Mouse (Mus musculus): ENCODE results near the gene Nadsyn1. TPM values are rescaled to one million over a fixed set of nuclear protein-coding genes. Genes with fewer than 3 reads are reported as not detected.

The Nadsyn1 gene
- total RNA-seq, 2 experiments from 2014 or later: 11.8 to 12.6 TPM

- peak in 1 of 2 experiments; percentile 44 for DNase-seq
Measured at GRCm38 (mm10) chr7:143755357-143756124, 67.1 kb downstream of the Nadsyn1 start.

- DNase-seq: peak; percentile 71 to 80
Measured at GRCm38 (mm10) chr7:143753990-143754715, 68.5 kb downstream of the Nadsyn1 start.

- no peak for DNase-seq
Measured at GRCm38 (mm10) chr7:143752606-143753005, 70.0 kb downstream of the Nadsyn1 start.

GRCm38 (mm10) chr7:143752056-143752455 lies 70.6 kb downstream of the Nadsyn1 start:
- DNase-seq: no peak

DNA sequence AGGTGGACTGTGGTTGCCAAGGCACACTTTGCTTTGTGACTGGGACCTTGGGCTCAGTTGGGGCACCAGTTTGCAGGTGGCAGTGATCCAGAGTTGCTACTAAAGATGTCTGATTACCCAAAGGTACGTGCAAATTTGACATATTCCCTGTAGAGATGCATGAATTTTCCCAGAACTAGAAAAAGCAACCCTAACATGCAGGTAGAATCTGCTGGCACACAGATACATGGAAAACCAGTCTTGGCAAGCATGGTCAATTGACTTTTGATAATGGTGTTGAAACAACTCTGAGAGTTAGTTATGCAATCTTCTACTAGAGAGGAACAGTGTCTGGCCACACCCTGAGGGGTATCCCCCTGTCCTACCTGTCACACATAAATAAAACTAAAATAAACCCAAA lies 71.3 kb downstream of the Nadsyn1 start:
- DNase-seq: no peak

DNA sequence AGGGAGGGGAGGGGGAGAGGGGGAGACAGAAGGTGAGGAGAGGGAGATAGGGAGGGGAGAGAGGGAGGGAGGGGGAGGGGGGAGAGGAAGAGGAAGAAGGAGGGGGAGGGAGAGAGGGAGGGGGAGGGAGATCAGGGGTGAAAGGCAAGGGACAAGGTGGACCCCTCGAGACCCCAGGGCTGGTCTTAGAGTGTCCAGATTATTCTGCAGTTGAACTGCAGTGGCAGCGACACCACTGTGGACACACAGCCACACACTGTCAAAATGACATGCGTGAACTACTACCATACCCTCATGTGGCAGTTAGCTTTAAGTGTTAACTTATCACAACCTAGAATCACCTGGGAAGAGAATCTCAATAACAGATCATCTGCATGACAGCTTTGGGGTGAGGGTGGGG lies 73.6 kb downstream of the Nadsyn1 start:
- no peak for DNase-seq

DNA sequence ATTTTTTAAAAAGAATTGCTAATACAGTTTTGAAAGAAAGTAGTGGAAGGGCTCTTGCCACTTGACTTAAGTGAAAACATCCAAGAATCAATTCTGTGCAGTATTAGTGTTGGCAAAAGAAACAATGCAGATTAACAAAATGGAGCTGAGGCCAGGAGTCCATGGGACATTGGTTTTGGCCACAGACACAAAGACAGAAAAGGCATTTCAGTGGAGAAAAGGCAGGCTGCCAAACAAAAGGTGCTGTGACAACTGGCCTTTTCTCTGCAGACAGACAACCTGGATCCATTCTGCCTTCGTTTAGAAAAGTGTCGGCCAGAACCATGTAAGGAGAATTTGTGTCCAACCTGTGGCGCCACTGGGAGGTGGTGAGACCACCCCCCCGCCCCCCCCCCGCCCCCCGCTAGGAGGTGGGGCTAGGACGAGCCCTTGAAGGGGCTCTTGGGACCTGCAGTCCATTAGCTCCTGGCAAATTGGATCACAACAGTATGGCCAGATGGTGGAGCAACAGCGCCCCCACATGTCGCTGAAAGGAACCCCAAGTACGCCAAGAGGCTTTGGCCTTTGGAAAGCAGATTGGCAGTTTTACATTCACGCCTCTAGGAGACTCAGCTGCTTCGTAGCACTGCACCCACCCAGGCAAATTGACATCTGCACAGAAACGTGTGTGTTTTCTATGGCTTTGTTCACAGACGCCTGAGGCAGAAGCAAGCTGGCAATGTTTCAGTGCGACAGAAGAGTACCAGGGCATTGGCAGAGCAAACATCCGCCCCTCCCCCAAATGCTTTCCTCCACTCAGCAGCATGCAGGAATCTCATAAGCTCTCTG lies 74.4 kb downstream of the Nadsyn1 start:
- DNase-seq: peak; percentile 88 to 90

Small RNA genes within 50 kb of the gene (microRNA-seq; reads per million reads assigned to microRNA genes)
- gene Gm22064: not detected

Other genes starting within 250 kb of the Nadsyn1 start
- 10 to 100 TPM; 46.9 to 59.3 TPM for gene Cars, start 222.8 kb downstream of the Nadsyn1 start, total RNA-seq (2021)
- 1 to 10 TPM in 1 of 2 experiments, under 1 TPM in 1; 0.79 to 1.7 TPM for gene Tnfrsf26, start 194.1 kb downstream of the Nadsyn1 start, total RNA-seq (2021)
- 1 to 10 TPM; 3.5 to 3.9 TPM for gene Tnfrsf22, start 173.2 kb downstream of the Nadsyn1 start, total RNA-seq (2021)
- 1 to 10 TPM; 3.1 to 4.3 TPM for gene Tnfrsf23, start 137.0 kb downstream of the Nadsyn1 start, total RNA-seq (2021)
- 10 to 100 TPM; 29.6 to 32.4 TPM for gene Osbpl5, start 65.9 kb downstream of the Nadsyn1 start, total RNA-seq (2021)
- 1 to 10 TPM; 1.3 to 3.8 TPM for gene Mrgprg, start 55.9 kb downstream of the Nadsyn1 start, total RNA-seq (2021)
- 1 to 10 TPM; 1.3 to 1.6 TPM for gene Mrgpre, start 38.3 kb downstream of the Nadsyn1 start, total RNA-seq (2021)
- gene Dhcr7, start 296 bp upstream of the Nadsyn1 start, total RNA-seq (2021): 1,000 to 10,000 TPM in 1 of 2 experiments, 100 to 1,000 TPM in 1; 948 to 1,085 TPM
- gene Gm498, start 44.0 kb upstream of the Nadsyn1 start, total RNA-seq (2021): not detected
- gene Shank2, start 179.1 kb upstream of the Nadsyn1 start, total RNA-seq (2021): 1 to 10 TPM; 2.8 to 6.6 TPM